Mouse (Mus musculus): ENCODE measurements at regions not wholly inside any gene's neighbourhood (a gene's known extent, or its start where the extent isn't known, plus 50 kb on each side); places are given as distances from the start of the nearest gene placed in this dataset.

DNA sequence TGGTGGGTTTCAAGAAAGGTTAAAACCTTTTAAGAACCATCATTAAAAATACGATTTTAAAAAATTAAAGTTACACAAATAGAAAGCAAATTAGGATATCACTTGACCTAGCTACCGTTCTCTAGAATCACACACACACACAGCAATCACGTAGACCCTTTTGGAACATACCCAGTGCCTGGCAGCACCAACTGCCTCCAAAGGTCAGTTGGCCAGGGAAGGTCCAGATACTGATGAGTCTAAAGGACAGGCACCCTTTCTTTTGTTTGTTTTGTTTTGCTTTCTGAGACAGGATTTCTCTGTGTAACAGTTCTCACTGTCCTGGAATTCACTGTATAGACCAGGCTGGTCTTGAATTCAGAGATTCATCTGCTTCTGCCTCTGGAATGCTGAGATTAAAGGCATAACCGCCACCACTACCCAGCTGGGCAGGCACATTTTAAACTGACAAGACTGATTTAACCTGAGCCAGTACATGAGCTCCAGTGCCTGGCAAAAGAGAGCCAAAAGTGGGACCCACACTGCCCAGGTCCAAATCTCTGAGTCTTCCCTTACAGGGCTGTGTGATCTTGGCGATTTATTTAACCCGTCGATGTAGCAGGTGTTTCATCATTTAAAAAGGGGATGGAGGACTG lies 353.0 kb downstream of the Pmp22 start:
- DNase-seq (ENCODE audit: low spot score), result no peak

DNA sequence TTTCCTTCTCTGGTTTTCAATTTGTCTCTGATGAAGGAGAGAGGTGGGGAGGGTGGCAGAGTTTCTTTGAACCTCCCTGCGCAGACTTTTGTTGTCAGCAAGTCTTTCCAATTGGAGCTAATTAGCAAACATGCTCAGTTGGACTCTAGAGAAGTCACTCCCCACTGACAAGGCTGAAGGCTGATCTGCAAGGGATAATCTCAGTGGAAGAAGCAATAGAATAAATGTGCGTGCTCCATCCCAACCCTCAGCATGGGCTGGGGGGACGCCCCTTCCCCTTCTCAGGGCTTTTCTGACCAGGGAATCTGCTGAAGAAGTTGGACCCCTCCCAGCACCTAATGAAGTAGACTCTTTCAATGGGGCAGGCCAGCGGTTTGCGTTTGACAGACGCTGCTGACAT lies 353.8 kb downstream of the Pmp22 start:
- DNase-seq (ENCODE audit: low spot score), result no peak

DNA sequence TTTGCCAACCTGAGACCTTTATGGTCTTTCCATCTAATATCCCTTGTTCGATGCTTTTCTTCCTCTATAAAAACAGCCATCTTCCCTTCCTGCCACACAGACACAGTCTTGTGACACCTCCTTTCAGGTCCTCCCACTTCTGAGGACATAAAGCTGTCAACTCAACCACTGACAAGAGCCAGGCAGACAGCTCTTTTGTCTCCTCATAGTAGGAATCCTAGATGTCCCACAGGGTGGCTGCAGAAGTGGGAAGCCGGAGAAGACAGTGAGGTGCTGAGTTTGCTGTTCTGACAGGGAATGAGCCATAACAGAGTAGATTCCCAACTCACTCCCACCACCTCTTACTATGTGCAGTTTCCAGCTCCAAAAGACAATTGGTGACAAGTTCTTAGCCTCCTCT lies 358.4 kb downstream of the Pmp22 start:
- no peak for DNase-seq (ENCODE audit: low spot score)

DNA sequence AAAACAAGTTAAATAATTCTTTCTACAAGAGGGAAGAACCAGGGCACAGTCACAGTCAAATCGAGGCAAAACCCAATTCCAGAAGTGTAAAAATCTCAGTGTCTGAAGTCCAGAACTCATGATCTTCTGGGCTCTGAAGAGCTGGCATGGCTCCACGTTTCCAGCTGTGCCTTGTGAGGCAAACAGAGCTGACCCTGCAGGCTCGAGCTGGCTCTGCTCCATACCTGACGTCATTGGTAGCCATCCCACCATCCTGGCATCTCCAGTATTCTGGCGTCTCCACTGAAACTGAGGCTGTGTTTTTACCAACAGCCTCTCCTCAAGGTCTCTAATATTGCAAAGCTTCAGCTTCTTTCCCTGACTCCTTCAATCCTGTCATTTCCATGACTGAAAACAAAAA lies 373.4 kb downstream of the Pmp22 start:
- DNase-seq (ENCODE audit: low spot score), result no peak

DNA sequence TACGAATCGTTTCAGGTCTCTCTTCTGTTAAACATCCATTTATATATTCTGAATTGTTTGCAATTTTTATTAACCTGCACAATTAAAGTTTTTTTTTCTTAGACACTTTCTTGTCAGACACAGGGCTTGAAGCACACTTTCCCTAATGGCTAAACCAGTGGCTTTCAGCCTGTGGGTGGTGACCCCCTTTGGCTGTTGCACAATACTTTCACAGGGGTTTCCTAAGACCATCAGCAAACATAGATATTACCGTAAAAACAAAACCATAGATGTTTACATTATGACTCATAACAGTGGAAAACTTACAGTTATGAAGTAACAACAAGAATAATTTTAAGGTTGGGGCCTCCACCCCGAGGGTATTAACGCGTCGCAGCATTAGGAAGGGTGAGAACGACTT lies 378.6 kb downstream of the Pmp22 start:
- no peak for DNase-seq (ENCODE audit: low spot score)

DNA sequence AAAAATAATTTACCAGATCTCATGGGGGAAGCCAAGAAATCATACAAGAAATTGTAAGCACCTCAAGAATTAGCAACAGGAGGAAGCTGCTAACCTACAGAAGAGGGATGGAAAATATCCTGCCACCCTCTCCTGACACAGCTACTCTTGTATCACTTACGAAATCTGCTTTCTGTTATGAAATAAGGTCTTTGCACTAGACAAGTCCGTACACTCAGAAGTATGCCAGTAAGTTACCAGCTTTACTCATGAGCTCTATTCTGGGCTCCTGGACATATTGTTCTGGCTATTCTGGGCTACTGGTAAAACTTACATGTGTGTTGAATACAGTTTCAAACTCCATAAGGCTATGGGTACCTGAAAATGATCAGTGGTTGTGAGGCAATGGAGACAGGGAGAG lies 379.9 kb downstream of the Pmp22 start:
- DNase-seq (ENCODE audit: low spot score), result no peak

DNA sequence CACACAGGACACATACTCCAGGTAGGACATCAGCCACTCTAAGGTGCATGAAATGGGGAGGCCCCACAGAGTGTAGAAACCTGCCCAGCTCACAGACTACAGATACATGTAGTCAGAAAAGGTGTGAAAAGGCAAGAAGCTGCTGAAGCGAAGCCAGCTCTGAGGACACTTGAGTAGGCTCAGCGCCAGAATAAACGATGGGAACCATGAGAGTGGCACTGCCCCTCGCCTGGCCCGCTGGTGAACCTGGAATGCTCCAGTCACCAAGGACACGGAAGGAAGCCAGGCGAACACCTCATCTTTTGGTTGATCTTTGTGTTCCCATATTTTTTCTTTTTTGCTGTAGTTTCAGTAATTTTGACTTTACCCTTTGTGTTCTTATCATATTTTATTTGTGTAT lies 381.8 kb downstream of the Pmp22 start:
- no peak for DNase-seq (ENCODE audit: low spot score)

DNA sequence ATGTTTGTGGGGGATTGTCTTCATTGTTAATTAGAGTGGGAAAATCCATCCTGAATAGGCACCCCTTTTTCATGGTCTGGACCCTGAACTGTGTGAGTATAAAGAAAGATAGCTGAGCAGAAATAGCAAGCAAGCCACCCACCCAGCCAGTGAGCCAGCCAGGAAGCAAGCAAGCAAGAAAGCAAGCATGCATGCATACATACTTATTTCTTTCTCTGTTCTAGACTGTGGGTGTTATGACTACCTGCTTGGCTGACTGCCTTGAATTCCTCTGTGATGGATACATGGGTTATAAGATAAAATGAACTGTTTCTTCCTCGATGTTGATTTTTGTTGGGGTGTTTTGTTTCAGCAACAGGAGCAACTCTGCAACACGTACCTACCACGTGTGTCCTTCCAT lies 385.8 kb downstream of the Pmp22 start:
- no peak for DNase-seq (ENCODE audit: low spot score)

DNA sequence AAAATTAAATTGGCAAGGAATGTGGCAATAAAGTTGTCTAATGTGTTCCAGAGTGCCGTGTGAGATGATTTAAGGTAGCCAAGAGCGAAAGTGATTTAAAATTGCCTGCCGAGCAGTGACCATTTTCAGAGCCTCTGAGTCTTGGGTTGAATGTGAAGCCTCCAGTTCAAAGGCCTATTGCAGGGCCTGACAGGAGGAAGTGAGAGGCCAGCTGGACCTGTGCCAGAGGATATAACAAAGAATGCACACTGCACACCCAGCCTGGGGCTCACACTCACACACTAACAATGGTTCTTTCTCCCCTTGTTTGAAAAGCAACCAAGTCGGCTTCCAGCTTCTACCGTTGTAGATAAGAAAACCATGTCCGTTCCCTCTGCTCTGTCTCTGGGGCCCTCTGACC lies 390.1 kb downstream of the Pmp22 start:
- no peak for DNase-seq (ENCODE audit: low spot score)

DNA sequence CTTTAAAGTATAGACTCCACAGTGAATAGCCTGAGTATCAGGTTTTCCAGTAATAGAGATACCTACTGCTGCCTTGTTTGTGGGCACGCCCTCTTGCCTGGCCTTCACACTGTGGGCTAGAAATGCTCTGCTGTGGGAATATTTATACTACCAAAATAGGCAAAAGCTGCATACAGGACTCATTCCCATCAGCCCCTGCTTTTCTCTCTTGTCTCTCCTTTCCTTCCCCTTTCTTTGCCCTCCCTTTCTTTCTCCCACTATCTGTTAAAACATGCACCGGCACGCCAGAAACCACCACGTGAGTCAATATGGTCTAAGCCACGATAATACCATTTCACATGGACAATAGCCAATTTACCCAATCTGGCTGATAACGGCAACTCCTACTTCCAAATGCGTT lies 395.5 kb downstream of the Pmp22 start:
- DNase-seq (ENCODE audit: low spot score), result no peak

DNA sequence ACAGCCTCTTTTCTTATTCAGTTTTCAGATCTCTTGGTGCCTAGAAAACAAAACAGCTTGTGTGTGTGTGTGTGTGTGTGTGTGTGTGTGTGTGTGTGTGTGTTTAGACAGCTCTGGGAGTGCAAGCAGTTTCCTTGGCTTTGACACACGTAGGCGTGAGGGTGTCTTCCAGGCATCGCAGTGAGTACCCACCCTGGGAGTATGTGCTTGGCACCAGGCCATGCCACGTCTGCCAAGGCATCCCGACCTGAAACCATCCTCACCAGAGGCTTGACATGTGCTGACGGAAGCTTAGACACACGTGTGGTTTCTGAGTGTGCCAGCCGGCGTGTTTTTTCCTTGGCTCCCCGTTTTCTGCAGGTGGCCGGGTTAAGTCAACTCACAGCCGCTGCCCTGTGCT lies 396.6 kb downstream of the Pmp22 start:
- no peak for DNase-seq (ENCODE audit: low spot score)

DNA sequence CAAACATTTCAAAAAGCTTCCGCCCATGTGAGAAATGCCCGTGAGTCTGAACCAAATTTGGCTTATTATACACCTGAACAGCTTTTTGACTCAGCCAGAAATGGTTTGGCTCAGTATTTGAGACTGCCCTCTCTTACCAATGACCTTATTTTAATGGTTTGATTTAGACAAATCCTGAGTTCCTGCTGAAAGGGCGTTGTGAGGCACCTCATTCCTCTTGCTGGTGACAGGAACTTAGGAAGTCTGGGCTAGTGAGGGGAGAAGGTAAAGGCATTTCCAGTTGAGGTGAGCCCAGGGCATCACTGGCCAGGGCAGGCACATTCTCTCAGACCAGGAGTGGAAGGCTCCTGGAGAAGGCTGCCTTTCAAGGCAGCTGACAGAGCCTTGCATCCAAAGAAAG lies 396.1 kb downstream of the Hs3st3b1 start:
- no peak for DNase-seq (ENCODE audit: low spot score)

DNA sequence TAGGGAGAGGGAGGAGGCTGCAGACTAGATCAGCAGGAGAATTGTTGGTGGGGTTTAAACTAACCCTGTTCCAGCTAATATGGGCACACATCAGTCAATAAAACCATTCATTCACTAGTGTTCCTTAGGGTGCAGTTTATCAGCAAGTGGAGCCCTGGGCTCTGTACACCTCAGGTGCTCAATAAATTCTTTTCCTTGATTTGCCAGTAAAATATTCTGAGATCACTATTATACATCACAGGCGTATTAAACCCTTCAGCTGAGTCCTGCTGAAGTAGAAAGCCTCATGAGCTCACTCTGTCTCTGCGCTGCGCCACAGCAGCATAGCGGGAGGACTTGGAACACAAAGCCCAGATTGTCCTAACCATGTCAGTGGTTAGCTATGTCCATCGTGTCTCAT lies 389.3 kb downstream of the Hs3st3b1 start:
- DNase-seq (ENCODE audit: low spot score), result no peak

DNA sequence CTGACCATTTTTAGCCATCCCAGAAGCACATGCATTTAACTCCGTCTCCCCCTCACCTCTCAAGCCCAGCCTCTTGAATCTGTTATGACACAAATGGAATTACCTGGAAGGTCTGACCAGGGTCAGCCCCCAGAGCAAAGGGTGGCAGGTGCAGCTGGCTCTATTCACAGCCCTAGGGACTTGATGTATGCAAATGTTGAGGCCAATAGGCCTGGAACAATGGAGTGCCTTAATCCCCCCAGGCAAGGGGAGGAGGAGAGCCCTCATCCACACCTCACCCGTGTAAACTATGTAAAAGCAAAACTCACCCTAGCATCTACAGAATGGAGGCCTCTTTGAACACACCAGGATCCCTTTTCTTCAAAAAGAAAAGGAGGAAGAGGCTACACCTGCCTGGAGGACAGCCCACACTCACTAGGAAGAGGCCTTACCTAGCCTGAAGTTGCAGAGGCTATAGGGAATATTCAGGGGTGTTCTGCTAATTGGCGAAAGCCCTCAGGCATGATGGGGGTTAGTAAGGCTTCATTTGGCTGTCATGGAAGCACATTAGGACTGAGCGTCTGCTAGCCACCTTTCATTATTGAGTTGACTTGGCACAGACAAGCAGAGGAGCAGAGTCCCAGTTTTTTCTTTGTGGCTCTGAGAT lies 388.4 kb downstream of the Hs3st3b1 start:
- no peak for DNase-seq (ENCODE audit: low spot score)

DNA sequence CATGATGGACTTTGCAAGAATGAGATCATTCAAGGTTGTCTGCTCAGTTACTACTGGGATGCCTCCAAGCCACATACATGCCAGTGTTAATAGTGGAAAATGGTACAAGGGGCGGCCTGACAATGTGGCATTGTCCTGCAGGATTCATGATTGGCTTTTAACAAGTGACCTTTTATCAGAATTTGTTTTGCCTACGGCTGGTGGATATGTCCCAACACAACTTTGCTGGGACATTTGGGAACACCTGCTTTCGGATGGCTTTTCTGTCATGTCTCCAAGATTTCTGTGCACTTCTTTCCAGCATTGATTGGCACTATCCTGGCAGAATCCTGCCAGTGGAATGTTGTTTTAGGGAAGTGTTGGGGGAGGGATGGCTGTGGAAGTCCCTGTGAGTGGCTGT lies 384.4 kb downstream of the Hs3st3b1 start:
- no peak for DNase-seq (ENCODE audit: low spot score)

DNA sequence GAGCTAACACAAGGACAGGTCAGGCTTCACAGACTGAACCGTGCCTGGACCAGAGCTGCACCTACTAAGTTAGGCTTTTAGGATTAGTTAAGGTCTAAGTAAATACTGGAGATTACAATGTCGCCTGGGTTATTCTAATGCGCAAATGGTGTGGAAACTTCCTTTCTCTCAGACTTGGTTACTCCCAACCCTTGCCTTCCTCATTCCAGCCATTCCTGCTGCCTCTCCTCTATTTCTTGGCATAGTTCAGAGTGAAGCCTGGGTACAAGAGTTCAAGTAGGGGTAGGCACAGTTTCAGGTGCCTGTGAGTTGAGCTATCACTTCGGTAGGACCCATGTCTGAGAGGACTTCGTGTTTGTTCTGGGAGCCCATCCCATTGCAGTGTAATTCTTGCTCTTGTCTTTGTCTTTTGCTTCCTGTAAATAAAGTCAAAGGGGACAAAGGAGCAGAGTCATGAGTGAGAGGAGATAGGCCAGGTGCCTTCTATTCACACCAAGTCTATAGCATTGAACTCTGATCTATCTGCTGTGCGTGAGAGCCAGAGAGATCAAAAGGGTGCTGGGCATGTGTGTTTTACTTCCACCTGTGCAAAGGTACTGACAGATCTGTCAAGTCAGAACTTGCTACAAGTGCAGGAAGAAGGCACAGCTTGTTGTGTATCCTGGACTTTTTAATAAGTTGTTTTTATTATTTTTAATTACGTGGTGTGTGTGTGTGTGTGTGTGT lies 378.0 kb downstream of the Hs3st3b1 start:
- DNase-seq (ENCODE audit: low spot score), result no peak

DNA sequence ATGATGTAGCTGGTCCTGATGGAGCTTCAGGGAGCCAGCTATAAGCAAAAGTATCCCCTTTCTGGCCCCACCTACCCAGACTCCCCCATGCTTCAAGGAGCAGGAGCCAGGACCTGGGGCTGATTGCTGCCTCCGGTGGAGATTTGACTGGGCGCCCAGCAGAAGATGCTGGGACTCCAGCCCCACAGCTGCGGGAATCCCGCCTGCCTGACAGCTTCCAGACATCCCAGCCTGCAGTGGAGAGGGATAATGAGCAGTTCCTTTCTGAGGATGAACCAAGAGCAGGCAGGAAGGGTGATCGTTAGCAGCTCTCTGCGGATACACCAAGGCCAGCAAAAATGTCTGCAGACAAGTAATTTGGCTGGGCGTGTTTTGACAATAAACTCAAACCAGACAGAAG lies 376.6 kb downstream of the Hs3st3b1 start:
- DNase-seq (ENCODE audit: low spot score), result no peak

DNA sequence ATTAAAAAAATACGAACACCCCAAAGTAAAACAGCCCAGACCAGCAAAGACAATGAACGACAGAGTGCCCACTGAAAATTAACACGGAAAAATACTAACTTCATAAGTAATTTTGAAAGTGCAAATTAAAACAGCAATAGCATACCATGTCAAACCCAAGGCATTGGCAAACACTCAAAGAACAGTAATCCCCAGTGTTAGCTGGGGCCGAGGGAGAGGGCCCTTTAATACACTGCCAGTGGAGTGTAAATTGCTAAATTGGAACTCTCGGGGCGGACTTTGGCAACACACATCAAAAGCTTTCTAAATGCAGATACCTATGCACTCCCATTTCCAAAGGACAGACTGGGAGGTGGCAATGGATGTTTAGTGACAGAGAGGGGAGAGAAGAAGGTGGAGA lies 361.6 kb downstream of the Hs3st3b1 start:
- DNase-seq (ENCODE audit: low spot score), result no peak

DNA sequence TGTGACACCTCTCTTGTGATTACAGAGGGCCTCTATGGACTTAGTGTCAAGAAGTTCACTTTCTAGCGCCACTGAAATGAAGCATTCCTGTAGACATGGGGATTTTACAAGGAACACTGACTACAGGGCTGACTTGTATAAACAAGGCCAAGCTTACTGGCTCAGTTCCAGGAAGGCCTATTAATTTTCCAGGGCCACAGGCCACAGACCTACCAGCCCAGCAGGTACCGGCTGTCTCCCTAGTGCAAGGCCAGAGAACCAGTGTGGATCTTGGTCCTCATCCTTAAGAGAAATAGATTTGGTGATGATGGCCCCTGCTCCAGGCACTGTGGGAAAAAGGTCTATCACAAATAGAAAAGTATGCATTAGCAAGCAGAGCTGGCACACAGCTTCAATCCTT lies 359.4 kb downstream of the Hs3st3b1 start:
- no peak for DNase-seq (ENCODE audit: low spot score)

DNA sequence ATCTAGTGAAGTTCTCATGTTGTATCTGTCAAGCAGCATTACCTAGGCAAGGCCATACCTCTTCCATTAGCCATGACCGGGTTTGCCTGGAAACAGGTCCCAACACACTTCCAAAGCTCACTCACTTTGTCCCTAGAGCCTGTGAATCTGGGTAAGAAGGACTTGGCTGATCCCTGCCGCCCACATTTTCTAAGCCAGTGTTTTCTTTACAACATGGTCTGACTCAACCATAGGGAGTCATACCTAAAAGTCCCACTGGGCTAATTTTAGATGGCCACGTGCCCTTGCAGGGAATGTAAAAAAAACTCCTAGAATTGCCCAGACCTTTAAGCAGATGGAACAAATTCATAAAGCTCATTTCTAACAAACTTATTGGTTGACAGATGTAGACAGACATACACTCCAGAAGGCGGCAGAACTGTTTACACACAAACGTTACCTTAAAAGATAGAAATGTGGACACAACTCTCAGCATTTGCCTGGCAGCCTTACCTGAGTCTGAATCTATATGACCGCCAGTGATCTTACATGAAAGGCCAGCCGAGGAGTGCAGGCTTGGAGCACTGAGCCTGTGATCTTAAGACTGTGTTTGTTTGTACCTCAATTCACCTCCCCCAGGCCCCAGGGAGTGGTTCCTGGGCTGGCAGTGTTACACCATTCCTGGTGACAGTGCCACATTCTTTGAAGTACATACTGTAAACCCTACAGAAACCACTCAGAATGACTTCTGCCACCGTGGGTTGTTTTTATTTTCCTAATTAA lies 356.4 kb downstream of the Hs3st3b1 start:
- DNase-seq (ENCODE audit: low spot score), result no peak

DNA sequence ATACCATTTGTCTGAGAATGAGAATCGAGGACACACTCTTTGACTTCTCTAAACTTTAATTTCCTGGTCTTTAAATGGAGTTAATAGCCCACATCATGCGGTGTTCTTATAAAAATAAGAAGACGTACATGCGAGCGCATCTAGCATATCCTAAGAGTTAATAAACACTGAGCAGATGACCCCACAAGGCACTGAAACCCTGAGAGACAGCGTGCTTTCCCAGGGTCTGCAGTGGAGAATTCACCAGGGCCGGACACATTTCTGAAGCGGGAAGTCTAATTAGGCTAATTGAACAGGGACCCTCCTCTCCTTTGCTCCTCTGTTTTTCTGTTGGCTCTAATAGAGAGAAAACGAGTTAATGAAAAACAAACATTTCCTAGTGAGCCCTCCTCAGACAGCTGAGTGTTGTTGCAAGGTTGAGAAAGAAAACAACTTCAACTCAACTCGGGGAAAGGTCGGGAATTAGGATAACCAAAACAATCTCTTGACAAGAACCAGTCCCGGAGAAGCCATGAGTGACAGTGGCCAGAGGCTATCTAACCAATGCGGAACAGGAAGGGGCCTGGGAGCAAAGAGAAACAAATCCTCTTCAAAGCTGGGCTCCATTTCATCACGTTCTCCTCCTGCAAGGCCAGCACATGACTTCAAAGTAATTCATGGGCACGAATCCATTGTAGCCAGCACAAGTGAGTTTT lies 352.2 kb downstream of the Hs3st3b1 start:
- no peak for DNase-seq (ENCODE audit: low spot score)

DNA sequence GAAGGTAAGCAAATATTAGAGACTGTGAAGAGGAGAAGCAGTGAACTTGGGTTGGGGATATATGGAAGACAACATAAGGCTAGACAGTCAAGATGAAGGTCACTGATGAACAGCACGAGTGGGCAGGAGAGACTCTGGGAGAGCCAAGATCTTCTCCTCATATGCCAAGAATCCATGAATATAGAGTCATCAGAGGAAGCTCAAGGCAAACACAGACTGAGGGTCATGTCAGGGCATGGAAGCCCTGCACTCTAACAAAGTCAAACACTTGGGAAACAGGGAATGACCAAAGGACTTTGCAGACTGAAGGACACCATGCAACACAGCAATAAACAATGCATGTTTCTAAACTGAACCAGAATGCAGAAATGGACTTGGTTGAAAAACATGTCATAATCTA lies 351.4 kb downstream of the Hs3st3b1 start:
- no peak for DNase-seq (ENCODE audit: low spot score)

Data from c-Kit-positive CD71-positive TER-119-positive erythroid progenitor cells, embryonic 14.5 days (primary cell).